Mouse (Mus musculus): ENCODE measurements around the gene Cpne2.

The Cpne2 gene

DNA sequence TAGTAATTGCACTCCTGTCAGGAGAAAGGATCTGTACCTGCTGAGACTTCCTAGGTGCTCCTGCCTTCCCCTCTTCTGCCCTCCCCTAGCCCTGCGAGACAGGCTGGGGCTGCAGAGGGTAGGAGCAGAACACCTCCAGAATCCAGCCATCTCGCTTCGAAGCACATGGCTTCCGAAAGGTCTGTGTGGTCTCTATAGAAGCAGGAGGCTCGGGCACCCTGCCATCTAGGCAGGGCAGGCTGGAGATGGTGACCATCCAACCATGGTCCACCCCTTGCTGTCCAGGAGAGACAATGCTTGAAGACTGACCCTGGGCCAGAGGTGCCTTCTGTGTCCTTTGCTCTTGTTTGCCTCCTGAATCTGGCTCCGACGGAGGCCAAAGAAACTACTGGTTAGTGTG, 2.8 kb downstream of the Cpne2 start:
- DNase-seq (ENCODE audit: low read depth, low spot score): no peak

DNA sequence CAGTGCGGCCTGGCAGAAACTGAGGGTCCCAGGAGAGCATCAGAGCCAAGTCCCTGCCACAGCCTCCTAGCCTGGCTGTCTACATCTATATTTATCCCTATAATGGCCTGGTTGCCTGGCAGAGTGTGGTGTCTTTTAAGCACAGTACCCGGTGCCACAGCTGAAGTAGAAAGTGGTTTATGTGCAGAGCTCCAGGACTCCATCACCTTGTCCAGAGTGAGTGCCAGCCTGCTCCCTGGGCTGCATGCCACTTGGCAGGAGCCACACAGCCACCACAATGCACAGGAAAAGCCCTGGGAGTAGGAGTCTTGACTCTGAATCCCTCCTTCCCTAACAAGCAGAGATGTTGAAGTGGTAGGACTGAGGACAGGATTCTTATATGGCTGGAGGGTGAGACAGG, 4.7 kb downstream of the Cpne2 start:
- no peak for DNase-seq (ENCODE audit: low read depth, low spot score)

GRCm38 (mm10) chr8:94540025-94540424, 7.2 kb downstream of the Cpne2 start:
- DNase-seq (ENCODE audit: low read depth, low spot score): no peak

- DNase-seq (ENCODE audit: low read depth, low spot score): no peak
Observed at GRCm38 (mm10) chr8:94540889-94541795, 8.4 kb downstream of the Cpne2 start.

DNA sequence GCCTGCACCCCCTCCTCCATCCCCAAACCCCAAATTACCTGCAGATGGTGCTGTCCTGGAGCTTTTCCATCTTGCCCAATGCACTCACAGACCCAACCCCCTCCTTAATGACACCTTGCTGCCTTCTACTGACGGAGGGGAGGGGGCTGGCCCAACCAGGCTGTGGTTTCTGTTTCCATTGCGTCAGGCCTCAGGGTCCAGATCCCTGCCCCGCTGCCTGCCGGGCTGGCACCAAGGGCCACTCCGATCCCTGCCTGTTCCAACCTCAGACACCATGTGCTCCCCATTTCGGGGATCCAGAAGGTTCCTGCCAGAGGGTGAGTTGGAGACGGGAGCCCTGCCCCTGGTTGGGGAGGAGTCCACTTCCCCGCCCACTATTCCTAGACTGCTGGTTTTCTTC, 11.2 kb downstream of the Cpne2 start:
- DNase-seq (ENCODE audit: low read depth, low spot score): no peak

GRCm38 (mm10) chr8:94549041-94549440, 16.3 kb downstream of the Cpne2 start:
- DNase-seq (ENCODE audit: low read depth, low spot score): no peak

DNA sequence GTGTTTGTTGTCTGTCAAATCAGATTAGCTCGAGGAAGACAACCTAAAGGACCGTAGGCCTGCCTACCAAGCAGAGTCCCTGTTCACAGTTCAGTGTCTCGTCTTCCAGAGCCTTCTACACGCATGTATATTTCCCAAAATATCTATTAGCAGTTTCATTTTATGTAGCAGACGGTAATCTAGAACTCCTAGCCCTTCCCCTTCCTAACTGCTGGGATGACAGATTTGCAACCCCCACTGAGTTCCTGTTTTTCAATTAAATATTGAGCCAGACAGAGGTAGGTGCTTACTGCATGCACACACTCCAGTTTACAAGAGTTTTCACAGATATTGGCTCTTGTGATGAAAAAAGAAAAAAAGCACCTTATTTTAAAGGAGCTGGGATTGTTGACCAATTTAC, 16.7 kb downstream of the Cpne2 start:
- DNase-seq (ENCODE audit: low read depth, low spot score): no peak

DNA sequence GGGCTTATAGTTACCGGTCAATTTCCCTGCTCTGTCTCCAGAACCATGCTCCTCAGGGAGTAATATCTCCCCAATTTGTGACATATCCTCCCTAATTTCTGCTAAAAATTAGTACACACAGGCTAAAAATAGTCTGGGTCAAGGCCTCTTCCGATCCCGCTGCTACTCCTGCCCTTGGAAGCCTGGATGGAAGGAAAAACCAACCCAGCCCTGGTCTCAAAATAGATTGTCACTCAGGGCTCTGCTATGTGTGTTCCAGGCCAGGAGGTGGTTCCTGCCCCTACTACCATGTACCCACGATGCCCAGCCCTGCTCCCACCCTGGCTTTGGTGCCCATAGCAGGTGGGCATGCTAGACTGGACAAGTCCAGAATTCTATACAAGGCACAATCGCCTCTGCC, 17.2 kb downstream of the Cpne2 start:
- no peak for DNase-seq (ENCODE audit: low read depth, low spot score)

DNA sequence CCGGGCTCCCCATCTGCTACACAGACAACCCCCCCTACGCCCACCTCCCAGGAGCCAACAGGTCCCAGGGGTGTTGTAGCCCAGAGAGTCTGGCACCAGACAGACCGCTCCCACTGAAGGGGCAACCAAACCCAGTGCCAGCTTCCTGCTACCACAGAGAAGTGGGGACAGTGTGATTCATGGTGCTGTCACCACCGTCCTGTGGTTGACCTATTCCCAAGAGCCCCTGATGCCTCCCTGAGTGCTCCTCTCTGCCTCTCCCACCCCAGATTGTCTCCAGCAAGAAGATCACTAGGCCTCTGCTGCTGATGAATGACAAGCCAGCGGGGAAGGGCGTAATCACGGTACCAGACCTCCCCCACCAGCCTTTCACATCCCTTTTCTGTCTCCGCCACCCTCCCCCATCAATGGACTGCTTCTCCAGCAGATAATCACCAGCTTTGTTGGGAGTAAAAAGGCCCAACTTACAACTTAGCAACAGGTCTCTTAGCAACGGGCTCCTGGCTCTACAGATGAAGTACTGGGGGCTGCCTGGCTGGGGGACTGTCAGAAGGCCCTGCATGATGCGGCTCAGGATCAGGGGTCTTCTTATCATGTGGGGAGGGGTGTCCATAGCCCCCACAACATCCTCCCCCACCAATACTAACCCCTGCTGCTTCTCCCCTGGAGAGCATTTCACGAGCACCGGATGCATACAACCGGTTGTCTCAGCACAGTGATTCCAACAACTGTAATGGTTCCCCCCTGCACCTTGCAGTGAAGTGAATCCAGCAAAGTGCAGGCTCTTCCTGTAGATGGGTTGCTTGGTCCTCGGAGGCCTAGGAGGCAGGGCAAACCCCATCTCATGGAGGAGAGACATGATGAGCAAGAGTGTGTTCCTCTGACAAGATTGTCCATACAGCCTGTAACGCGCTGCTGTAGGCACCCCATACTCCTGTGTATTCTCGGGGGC, 19.0 kb downstream of the Cpne2 start:
- peak; percentile 82 for DNase-seq (ENCODE audit: low read depth, low spot score)

- DNase-seq (ENCODE audit: low read depth, low spot score): no peak
Observed at GRCm38 (mm10) chr8:94552696-94553095, 19.9 kb downstream of the Cpne2 start.

DNA sequence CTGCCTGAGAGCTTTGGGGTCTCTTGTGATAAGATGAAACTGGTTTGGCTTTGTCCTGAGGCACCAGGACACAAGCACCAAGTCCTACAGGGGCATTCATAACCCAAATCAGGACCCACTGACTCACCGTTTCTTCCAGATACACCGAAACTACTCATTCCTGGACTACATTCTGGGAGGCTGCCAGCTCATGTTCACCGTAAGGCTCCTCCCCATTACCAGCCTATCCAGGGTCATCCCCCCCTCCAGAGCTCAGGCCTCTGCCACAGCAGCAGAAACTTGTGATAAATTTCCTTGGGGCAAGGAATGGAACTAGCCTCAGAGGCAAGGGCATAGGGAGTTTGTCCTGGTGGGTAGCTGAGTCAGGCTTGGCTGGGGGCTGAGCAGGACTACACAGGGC, 24.5 kb downstream of the Cpne2 start:
- DNase-seq (ENCODE audit: low read depth, low spot score): no peak

GRCm38 (mm10) chr8:94561256-94561655, 28.5 kb downstream of the Cpne2 start:
- no peak for DNase-seq (ENCODE audit: low read depth, low spot score)

DNA sequence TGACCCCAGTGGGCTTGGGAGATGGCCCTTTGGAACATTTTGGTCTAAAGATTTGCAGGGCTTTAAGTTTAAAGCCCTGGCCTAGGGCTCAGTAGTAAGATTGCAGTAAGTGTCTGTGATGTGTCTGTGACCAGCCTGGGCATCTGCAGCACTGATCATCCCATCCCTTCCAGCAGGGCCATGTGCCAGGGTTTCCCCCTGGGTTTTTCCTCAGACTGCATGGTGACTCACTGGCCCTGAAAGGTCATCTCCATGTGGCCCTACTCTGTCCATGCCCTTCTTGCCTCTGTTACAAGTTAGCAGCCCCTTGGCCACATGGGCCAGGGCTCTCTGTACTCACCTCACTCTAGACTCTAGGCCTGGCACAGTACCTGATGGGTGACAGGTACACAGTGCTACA, 31.6 kb downstream of the Cpne2 start:
- DNase-seq (ENCODE audit: low read depth, low spot score): no peak

GRCm38 (mm10) chr8:94566033-94566432, 33.2 kb downstream of the Cpne2 start:
- no peak for DNase-seq (ENCODE audit: low read depth, low spot score)

DNA sequence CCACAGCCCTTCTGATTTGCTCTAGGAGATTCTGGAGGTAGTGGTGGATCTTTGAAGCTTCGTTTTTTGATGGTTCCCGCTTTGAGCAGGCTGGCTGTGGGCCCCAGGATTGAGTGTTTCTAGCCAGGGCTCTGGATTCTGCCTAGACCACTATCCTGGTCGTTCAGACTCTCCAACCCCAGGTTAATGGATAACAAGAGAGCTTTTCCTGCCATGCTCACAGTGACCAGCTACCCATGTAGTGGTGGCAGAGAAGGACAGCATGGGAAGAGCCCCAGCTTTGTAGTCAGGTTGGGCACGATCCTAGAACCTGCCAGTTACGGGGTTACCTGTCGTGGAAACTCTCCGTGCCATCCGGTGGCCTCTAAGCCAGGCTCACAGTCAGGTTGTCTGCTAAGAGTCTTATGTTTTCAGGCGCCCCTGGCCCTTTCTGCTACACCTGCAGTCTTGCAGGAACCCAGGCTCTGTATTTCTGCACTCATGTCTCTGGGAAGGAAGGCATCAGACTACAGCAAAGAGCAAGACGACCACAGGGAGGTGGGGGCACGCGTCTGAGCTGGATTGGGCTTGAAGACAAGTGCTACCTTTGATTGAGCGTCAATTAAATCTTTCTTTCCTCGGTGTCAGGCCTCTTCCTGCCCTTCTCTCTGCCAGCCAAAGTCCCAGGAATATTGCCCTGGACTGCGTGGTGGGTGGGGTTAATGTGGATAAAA, 33.8 kb downstream of the Cpne2 start:
- no peak for DNase-seq (ENCODE audit: low read depth, low spot score)

DNA sequence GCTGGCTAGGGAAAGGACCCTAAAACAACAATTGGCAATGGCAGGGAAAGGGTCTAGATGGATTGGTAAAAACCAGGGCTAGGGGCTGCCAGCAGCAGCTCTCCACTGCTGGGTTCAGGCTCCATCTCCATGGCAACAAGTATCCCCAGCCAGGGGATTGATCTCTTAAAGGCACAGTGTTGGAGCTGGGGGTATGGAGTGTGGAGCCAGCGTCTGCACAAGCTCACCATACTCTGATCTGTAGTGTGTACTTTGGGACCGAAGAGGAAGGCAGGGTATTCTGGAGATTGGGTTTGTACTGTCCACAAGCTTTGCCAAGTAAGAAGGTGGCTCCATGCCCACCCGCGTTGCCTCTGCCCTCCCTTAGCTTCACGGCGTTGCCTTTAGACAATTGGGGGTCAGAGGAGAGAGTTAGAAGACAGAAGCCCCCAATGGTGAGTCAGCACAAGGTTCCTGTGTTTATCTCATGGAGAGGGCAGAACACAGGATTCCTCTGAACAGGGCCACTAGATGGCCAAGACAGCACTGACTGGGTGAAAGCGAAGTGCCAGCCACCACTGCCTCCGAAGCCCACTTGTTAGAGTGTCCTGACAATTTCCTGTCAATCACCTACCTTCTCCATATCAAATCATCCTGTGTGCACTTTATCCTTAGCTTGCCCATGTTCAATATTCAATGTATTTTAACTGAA, 34.5 kb downstream of the Cpne2 start:
- DNase-seq (ENCODE audit: low read depth, low spot score): no peak

GRCm38 (mm10) chr8:94568098-94568497, 35.3 kb downstream of the Cpne2 start:
- DNase-seq (ENCODE audit: low read depth, low spot score): no peak

DNA sequence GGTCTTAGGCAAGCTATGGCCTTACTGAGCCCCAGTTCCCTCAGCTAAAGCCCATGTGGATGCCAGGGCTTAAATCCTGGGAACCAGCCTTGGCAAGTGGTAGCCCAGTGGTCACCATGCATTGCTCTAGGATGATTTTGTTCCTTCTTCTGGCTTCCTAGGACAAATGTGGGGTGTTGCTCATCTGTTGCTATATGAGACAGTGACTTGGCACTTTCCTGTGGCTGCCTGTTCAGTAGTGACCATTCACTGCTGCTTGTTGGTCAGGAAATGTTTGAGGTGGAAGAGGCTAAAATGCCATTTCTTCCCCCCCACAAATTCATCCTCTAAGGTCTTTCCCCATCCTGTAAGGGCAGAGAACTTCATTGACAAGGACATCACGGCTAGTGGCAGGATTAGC, 36.6 kb downstream of the Cpne2 start:
- DNase-seq (ENCODE audit: low read depth, low spot score): no peak

- DNase-seq (ENCODE audit: low read depth, low spot score): no peak
Observed at GRCm38 (mm10) chr8:94571896-94572295, 39.1 kb downstream of the Cpne2 start.

DNA sequence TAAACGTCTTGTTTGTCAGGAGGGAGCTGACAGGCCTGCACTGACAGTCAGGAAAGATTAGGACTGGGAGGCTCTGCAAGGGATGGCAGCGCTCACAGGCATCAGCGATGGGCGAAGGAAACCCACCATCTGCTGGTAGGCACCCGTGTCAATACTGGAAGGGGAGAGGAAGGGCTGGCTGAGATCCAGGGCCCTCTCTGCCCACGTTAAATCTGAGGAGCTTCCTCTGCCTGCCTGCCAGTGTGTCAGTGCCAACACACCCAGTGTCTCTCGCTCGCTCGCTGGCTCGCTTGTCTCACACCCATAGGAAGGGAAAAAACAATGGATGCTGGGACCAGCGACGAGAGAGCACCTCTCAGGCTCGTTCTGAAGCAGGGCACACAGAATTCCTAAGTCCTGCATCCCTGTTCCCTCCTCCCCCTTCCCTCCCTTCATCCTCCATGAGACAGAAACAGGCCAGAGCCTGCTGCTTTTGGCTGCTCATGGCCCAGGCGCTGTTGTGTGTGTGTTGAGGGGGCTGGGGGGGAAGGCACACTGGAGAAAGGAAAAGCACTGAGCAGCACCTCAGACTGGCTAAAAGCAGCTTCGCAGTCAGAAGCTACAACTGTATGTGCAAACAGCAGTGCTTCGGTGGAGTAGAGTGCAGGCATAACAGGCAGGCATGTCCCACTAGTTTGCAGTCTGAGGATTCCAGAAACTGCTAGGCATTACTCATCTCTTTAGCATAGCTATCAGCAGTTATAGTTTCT, 41.5 kb downstream of the Cpne2 start:
- DNase-seq (ENCODE audit: low read depth, low spot score): peak; percentile 67

DNA sequence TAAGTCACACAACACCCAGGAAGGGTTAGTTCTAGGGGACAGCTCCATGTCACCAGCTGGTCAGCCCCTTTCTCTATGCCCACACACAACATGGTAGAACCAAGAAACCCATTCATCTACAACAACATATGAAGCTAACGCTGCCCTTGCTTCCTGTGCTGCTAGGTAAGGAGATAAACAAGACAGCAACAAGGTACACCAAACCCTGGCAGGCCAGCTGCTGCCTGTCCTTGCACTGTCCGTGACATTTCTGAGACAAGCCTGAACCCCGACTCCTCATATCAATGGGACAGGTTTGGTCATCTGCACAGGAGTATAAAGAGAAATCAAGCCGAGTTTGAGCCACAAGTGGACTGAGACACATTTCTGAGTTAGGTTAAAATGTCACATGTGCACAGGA, 42.4 kb downstream of the Cpne2 start:
- no peak for DNase-seq (ENCODE audit: low read depth, low spot score)

Measured in brain, embryonic 18.5 days (tissue).